Mouse (Mus musculus): ENCODE measurements at regions not wholly inside any gene's neighbourhood (a gene's known extent, or its start where the extent isn't known, plus 50 kb on each side); places are given as distances from the start of the nearest gene placed in this dataset.

- H3K9me3 ChIP-seq (replicated peaks) = no peaks in the 10 kb centered on the region
- H3K27ac ChIP-seq (ENCODE audit: poor library complexity, severe bottlenecking) = no peak overlapping the region
- H3K9ac ChIP-seq = no peak overlapping the region
- ATAC-seq (ENCODE audit: insufficient number of reproducible peaks, low FRiP score) = no peak
- no peak overlapping the region for H3K4me2 ChIP-seq
- WGBS = 27% methylated on average over 7 of the region's 7 CpGs
- peaks cover 22% of the 10 kb centered on the region; the same call in 1 of the 2 replicates for H3K27me3 ChIP-seq (replicated peaks)
- H3K36me3 ChIP-seq = no peaks in the 10 kb centered on the region
- 0 out of 2 replicates have a peak, but pooled peaks cover 3% of the 10 kb centered on the region for H3K4me1 ChIP-seq (replicated peaks)
- no peak overlapping the region for H3K4me3 ChIP-seq
These were observed 207.1 kb downstream of the Fam169b start for GRCm38 (mm10) chr7:68480770-68481169.

DNA sequence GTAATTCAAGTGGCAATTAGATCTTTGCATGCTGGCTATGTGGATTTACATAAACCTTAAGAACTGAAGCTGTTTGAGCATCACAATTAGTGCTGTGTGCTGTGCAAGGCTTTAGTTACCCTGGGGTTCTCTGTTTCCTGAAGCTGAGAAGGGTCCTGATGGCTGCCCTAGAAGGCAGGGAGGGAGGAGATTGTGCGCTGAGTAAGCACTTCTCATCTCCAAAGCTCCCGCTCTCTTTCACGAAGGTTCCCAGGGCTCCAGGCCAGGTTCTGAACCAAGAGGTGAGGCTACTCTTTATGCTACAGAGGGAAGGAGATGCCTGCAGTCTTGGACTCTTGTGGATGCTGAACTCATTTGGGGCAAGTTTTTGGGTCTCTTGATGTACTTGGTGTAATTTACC is 206.7 kb downstream of the Fam169b start:
- Histone ChIP-seq H3K4me3 (no peak overlapping the region), H3K9ac (no peak overlapping the region), H3K4me1 (replicated peaks) (0 out of 2 replicates have a peak, but pooled peaks cover 3% of the 10 kb centered on the region), H3K36me3 (no peaks in the 10 kb centered on the region), H3K27ac (ENCODE audit: poor library complexity, severe bottlenecking) (no peak overlapping the region), H3K9me3 (replicated peaks) (no peaks in the 10 kb centered on the region), H3K4me2 (no peak overlapping the region), H3K27me3 (replicated peaks) (peaks cover 22% of the 10 kb centered on the region; the same call in 1 of the 2 replicates)
- no peak for ATAC-seq (ENCODE audit: insufficient number of reproducible peaks, low FRiP score)
- WGBS = 36% methylated on average over 3 of the region's 3 CpGs

DNA sequence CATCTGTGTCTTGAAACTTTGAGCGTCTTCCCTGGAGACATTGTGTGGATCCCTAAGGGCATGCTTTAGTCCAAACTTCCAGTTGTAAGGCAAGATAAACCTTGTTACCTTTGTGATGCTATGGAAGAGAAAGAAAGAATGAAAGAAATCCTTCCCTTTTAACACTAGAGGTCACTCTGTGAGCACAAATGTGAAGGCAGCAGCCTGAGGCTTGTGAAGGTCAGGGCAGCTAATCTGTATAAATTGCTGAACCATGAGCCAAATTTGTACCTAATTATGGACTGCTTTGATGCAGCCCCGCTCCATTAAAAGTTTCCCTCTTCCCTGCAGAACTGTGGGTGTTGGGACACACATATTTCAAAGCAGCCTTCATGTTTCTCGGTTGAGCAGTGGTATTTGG is 204.4 kb downstream of the Fam169b start:
- no peak overlapping the region for H3K27ac ChIP-seq (ENCODE audit: poor library complexity, severe bottlenecking)
- no peak for ATAC-seq (ENCODE audit: insufficient number of reproducible peaks, low FRiP score)
- H3K4me2 ChIP-seq = no peak overlapping the region
- peaks cover 13% of the 10 kb centered on the region; the same call in 1 of the 2 replicates for H3K27me3 ChIP-seq (replicated peaks)
- 63% methylated on average over 3 of the region's 3 CpGs for WGBS
- no peaks in the 10 kb centered on the region for H3K36me3 ChIP-seq
- 0 out of 2 replicates have a peak, but pooled peaks cover 2% of the 10 kb centered on the region for H3K9me3 ChIP-seq (replicated peaks)
- H3K9ac ChIP-seq = no peak overlapping the region
- H3K4me3 ChIP-seq = no peak overlapping the region
- 0 out of 2 replicates have a peak, but pooled peaks cover 3% of the 10 kb centered on the region for H3K4me1 ChIP-seq (replicated peaks)

- H3K36me3 ChIP-seq = no peaks in the 10 kb centered on the region
- no peaks in the 10 kb centered on the region for H3K27me3 ChIP-seq (replicated peaks)
- no peak for ATAC-seq (ENCODE audit: insufficient number of reproducible peaks, low FRiP score)
- no peak overlapping the region for H3K9ac ChIP-seq
- no peak overlapping the region for H3K27ac ChIP-seq (ENCODE audit: poor library complexity, severe bottlenecking)
- WGBS = 48% methylated on average over 5 of the region's 5 CpGs
- H3K4me1 ChIP-seq (replicated peaks) = peaks cover 9% of the 10 kb centered on the region
- H3K4me3 ChIP-seq = no peak overlapping the region
- no peak overlapping the region for H3K4me2 ChIP-seq
- H3K9me3 ChIP-seq (replicated peaks) = 0 out of 2 replicates have a peak, but pooled peaks cover 2% of the 10 kb centered on the region
These were observed 199.2 kb downstream of the Fam169b start for GRCm38 (mm10) chr7:68472800-68473199.

GRCm38 (mm10) chr7:68470983-68471382 is 197.3 kb downstream of the Fam169b start:
- Histone ChIP-seq H3K27ac (ENCODE audit: poor library complexity, severe bottlenecking) (no peak overlapping the region), H3K9ac (no peak overlapping the region), H3K4me3 (no peak overlapping the region), H3K9me3 (replicated peaks) (0 out of 2 replicates have a peak, but pooled peaks cover 2% of the 10 kb centered on the region), H3K4me1 (replicated peaks) (peaks cover 9% of the 10 kb centered on the region), H3K27me3 (replicated peaks) (no peaks in the 10 kb centered on the region), H3K4me2 (no peak overlapping the region), H3K36me3 (no peaks in the 10 kb centered on the region)
- ATAC-seq (ENCODE audit: insufficient number of reproducible peaks, low FRiP score) = no peak
- WGBS = 31% methylated on average over 11 of the region's 11 CpGs

- Histone ChIP-seq H3K27ac (ENCODE audit: poor library complexity, severe bottlenecking) (no peak overlapping the region), H3K36me3 (no peaks in the 10 kb centered on the region), H3K9ac (no peak overlapping the region), H3K4me1 (replicated peaks) (peaks cover 9% of the 10 kb centered on the region), H3K9me3 (replicated peaks) (0 out of 2 replicates have a peak, but pooled peaks cover 2% of the 10 kb centered on the region), H3K4me3 (no peak overlapping the region), H3K27me3 (replicated peaks) (no peaks in the 10 kb centered on the region), H3K4me2 (no peak overlapping the region)
- ATAC-seq (ENCODE audit: insufficient number of reproducible peaks, low FRiP score) = no peak
- WGBS = 82% methylated on average over 5 of the region's 5 CpGs
These were observed 194.9 kb downstream of the Fam169b start for GRCm38 (mm10) chr7:68468574-68468973.

GRCm38 (mm10) chr7:68457842-68458241 is 184.2 kb downstream of the Fam169b start:
- H3K9me3 ChIP-seq (replicated peaks) = no peaks in the 10 kb centered on the region
- no peak for ATAC-seq (ENCODE audit: insufficient number of reproducible peaks, low FRiP score)
- H3K36me3 ChIP-seq = no peaks in the 10 kb centered on the region
- no peak overlapping the region for H3K4me2 ChIP-seq
- WGBS = 79% methylated on average over 1 of the region's 1 CpGs
- no peaks in the 10 kb centered on the region for H3K27me3 ChIP-seq (replicated peaks)
- H3K9ac ChIP-seq = no peak overlapping the region
- no peaks in the 10 kb centered on the region for H3K4me1 ChIP-seq (replicated peaks)
- H3K4me3 ChIP-seq = no peak overlapping the region
- no peak overlapping the region for H3K27ac ChIP-seq (ENCODE audit: poor library complexity, severe bottlenecking)

GRCm38 (mm10) chr7:68455451-68455850 is 181.8 kb downstream of the Fam169b start:
- Histone ChIP-seq H3K36me3 (no peaks in the 10 kb centered on the region), H3K4me3 (no peak overlapping the region), H3K9ac (no peak overlapping the region), H3K4me1 (replicated peaks) (no peaks in the 10 kb centered on the region), H3K27ac (ENCODE audit: poor library complexity, severe bottlenecking) (no peak overlapping the region), H3K9me3 (replicated peaks) (no peaks in the 10 kb centered on the region), H3K27me3 (replicated peaks) (no peaks in the 10 kb centered on the region), H3K4me2 (no peak overlapping the region)
- ATAC-seq (ENCODE audit: insufficient number of reproducible peaks, low FRiP score) = no peak
- WGBS = 19% methylated on average over 5 of the region's 5 CpGs

GRCm38 (mm10) chr7:68453028-68453692 is 179.5 kb downstream of the Fam169b start:
- no peaks in the 10 kb centered on the region for H3K4me1 ChIP-seq (replicated peaks)
- no peaks in the 10 kb centered on the region for H3K36me3 ChIP-seq
- 83% methylated on average over 8 of the region's 8 CpGs for WGBS
- H3K4me2 ChIP-seq = no peak overlapping the region
- H3K9ac ChIP-seq = no peak overlapping the region
- no peak for ATAC-seq (ENCODE audit: insufficient number of reproducible peaks, low FRiP score)
- no peaks in the 10 kb centered on the region for H3K27me3 ChIP-seq (replicated peaks)
- H3K9me3 ChIP-seq (replicated peaks) = no peaks in the 10 kb centered on the region
- H3K4me3 ChIP-seq = no peak overlapping the region
- H3K27ac ChIP-seq (ENCODE audit: poor library complexity, severe bottlenecking) = no peak overlapping the region

- Histone ChIP-seq H3K9me3 (replicated peaks) (no peaks in the 10 kb centered on the region), H3K4me2 (no peak overlapping the region), H3K27ac (ENCODE audit: poor library complexity, severe bottlenecking) (no peak overlapping the region), H3K4me3 (no peak overlapping the region), H3K4me1 (replicated peaks) (no peaks in the 10 kb centered on the region), H3K9ac (no peak overlapping the region), H3K27me3 (replicated peaks) (no peaks in the 10 kb centered on the region), H3K36me3 (no peaks in the 10 kb centered on the region)
- ATAC-seq (ENCODE audit: insufficient number of reproducible peaks, low FRiP score) = no peak
- WGBS = 75% methylated on average over 11 of the region's 11 CpGs
These were observed 170.9 kb downstream of the Fam169b start for GRCm38 (mm10) chr7:68444426-68445095.

GRCm38 (mm10) chr7:68440661-68441150 is 167.1 kb downstream of the Fam169b start:
- H3K4me1 ChIP-seq (replicated peaks) = no peaks in the 10 kb centered on the region
- no peaks in the 10 kb centered on the region for H3K36me3 ChIP-seq
- 0 out of 2 replicates have a peak, but pooled peaks cover 3% of the 10 kb centered on the region for H3K27me3 ChIP-seq (replicated peaks)
- 71% methylated on average over 11 of the region's 11 CpGs for WGBS
- no peak for ATAC-seq (ENCODE audit: insufficient number of reproducible peaks, low FRiP score)
- H3K9ac ChIP-seq = no peak overlapping the region
- no peaks in the 10 kb centered on the region for H3K9me3 ChIP-seq (replicated peaks)
- no peak overlapping the region for H3K27ac ChIP-seq (ENCODE audit: poor library complexity, severe bottlenecking)
- no peak overlapping the region for H3K4me3 ChIP-seq
- no peak overlapping the region for H3K4me2 ChIP-seq

All from heart, embryonic 12.5 days (tissue).